Mouse (Mus musculus) neural tube, embryonic 14.5 days (tissue): ENCODE results near the gene Lum. TPM values are rescaled to one million over a fixed set of nuclear protein-coding genes. Genes with fewer than 3 reads are reported as not detected.

ENCODE experiments used
- ATAC-seq: fragments of 200-750 bp; cut with Nextera tagmentation; 2 replicates; pipeline ENCODE4 v1.8.0; 2017; ENCODE audit warnings: low read depth, mild to moderate bottlenecking, moderate TSS enrichment, moderate library complexity
- H3K27ac ChIP-seq: fragments of 300-500 bp; sonication (generic); 2 replicates; pipeline ENCODE4 v1.5.1; 2014; ENCODE audit warnings: low read depth, mild to moderate bottlenecking, control low read depth, low read length, moderate library complexity, mixed read lengths
- H3K27me3 ChIP-seq: fragments of 300-500 bp; sonication (generic); 2 replicates; pipeline ENCODE4 v1.6.1; 2014; ENCODE audit warnings: low read length; ENCODE audit not compliant: control insufficient read depth, insufficient read depth
- H3K36me3 ChIP-seq: fragments of 300-500 bp; sonication (generic); 2 replicates; pipeline ENCODE4 v1.6.1; 2014; ENCODE audit warnings: low read length, mixed read lengths; ENCODE audit not compliant: control insufficient read depth, insufficient read depth
- H3K4me1 ChIP-seq: fragments of 300-500 bp; sonication (generic); 2 replicates; pipeline ENCODE4 v1.6.1; 2014; ENCODE audit warnings: low read length; ENCODE audit not compliant: control insufficient read depth, insufficient read depth
- H3K4me2 ChIP-seq: fragments of 300-500 bp; sonication (generic); 2 replicates; pipeline ENCODE4 v1.6.1; 2014; ENCODE audit warnings: mild to moderate bottlenecking, low read depth, low read length, control low read depth
- H3K4me3 ChIP-seq: fragments of 300-500 bp; sonication (generic); 2 replicates; pipeline ENCODE4 v1.5.1; 2014; ENCODE audit warnings: low read depth, low read length, control low read depth, mixed read lengths
- H3K9ac ChIP-seq: fragments of 300-500 bp; sonication (generic); replicated peaks from 2 replicates; pipeline ENCODE4 v1.6.1; 2014; ENCODE audit warnings: low read depth, mild to moderate bottlenecking, control low read depth, low read length, mixed read lengths
- H3K9me3 ChIP-seq: fragments of 300-500 bp; sonication (generic); 2 replicates; pipeline ENCODE4 v1.6.1; 2016; ENCODE audit warnings: low read length; ENCODE audit not compliant: control insufficient read depth
- WGBS: fragments of 180-500 bp; shearing (Covaris S2); extraction: QIAGEN DNeasy Blood & Tissue Kit; methylation state at CpG from one replicate; pipeline ENCODE4 v1.1.7; 2014; 5-methylcytosine and 5-hydroxymethylcytosine counted together
- polyA plus RNA-seq: library from polyadenylated mRNA; unstranded; fragments of >200 nt; fragmentation: Nextera tagmentation; extraction: Ambion mirVana; gene quantifications from 2 replicates; pipeline ENCODE4 v1.2.1, GENCODE M21; 2014

Lum gene
- polyA plus RNA-seq: 0.70 and 29.8 TPM in 2 replicates

- Histone ChIP-seq H3K27me3 (no peaks in the 10 kb centered on the region), H3K36me3 (no peaks in the 10 kb centered on the region), H3K4me3 (no peak within 1 kb of the TSS), H3K9me3 (no peaks in the 10 kb centered on the region), H3K27ac (no peak within 1 kb of the TSS), H3K4me2 (no peak within 1 kb of the TSS), H3K9ac (no peak within 1 kb of the TSS), H3K4me1 (no peaks in the 10 kb centered on the region)
- 48% methylated on average over 10 of the region's 10 CpGs for WGBS
- no peak for ATAC-seq
These were observed at the start of gene Lum for GRCm38 (mm10) chr10:97564957-97565856. Gene Lum (plus strand): TSS chr10:97565128.

GRCm38 (mm10) chr10:97523366-97523765, 41.6 kb upstream of the Lum start:
- Histone ChIP-seq H3K9ac (no peak overlapping the region), H3K4me2 (no peak overlapping the region), H3K4me1 (no peaks in the 10 kb centered on the region), H3K36me3 (no peaks in the 10 kb centered on the region), H3K27me3 (no peaks in the 10 kb centered on the region), H3K4me3 (no peak overlapping the region), H3K27ac (no peak overlapping the region), H3K9me3 (no peaks in the 10 kb centered on the region)
- ATAC-seq: no peak
- WGBS: 93% methylated on average over 3 of the region's 3 CpGs

DNA sequence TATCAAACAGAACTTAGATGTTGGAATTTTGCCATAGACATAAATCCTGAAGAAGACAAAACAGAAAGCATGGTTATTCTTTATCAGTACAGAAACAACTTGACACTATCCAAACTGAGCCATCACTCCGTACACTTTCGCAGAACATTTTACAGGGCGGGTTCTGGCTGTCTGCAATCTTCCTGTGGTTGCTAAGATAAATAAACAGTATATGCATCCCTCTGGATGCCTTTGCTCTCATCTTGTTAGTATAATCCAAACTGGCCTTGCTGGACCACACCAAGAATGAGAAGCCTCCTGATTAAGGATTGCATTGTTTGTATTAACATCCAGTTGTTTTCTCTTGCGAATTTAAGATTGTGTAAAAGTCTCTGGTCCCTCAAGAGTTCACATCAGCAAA, 29.2 kb upstream of the Lum start:
- Histone ChIP-seq H3K9me3 (no peaks in the 10 kb centered on the region), H3K4me2 (no peak overlapping the region), H3K36me3 (no peaks in the 10 kb centered on the region), H3K27me3 (no peaks in the 10 kb centered on the region), H3K9ac (no peak overlapping the region), H3K4me3 (no peak overlapping the region), H3K27ac (no peak overlapping the region), H3K4me1 (no peaks in the 10 kb centered on the region)
- ATAC-seq: no peak
- WGBS: 75% methylated on average over 4 of the region's 4 CpGs

- Histone ChIP-seq H3K27ac (no peak overlapping the region), H3K36me3 (no peaks in the 10 kb centered on the region), H3K9me3 (no peaks in the 10 kb centered on the region), H3K4me1 (no peaks in the 10 kb centered on the region), H3K27me3 (no peaks in the 10 kb centered on the region), H3K4me3 (no peak overlapping the region), H3K4me2 (no peak overlapping the region), H3K9ac (no peak overlapping the region)
- ATAC-seq: no peak
- WGBS: 86% methylated on average over 2 of the region's 2 CpGs
These were observed 28.0 kb upstream of the Lum start for GRCm38 (mm10) chr10:97536921-97537320.

DNA sequence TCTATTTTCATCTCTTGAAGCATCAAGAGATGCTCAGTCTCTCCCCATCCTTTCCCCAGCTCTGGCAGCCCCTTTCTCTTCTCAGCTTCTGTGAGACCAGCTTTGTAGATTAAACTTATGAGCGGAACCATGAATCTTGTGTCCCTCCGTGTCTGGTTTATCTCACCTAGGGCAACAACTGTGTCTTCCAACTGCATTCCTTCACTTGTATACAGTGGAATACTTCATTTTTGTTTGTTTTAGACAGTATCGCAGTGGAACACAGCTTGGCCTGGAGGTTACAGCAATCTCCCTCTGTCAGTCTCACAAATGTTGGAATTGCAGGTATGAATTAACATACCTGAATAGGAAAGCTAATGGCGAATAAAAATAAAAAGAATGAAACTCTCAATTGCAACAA, 26.7 kb upstream of the Lum start:
- no peak for ATAC-seq
- H3K36me3 ChIP-seq: no peaks in the 10 kb centered on the region
- WGBS: 93% methylated on average over 4 of the region's 4 CpGs

DNA sequence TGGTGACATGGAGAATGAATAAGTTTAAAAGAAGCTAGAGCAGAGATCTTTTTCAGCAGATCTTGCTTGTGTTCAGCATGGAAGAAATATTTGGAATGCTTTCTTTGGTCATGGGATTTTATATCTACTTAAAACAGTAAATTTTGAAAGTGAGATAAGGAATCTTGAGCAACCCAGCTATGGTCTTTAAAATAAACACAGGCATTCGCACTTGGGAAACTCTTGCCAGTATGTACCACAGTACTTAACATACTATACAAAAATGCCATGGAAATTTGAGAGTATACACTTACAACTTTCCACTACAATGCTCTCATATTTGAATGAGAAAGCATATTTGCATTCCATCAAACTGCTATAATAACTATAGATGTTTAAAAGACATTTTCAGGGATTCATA, 17.2 kb upstream of the Lum start:
- WGBS: 82% methylated on average over 1 of the region's 1 CpGs

More for the DNA sequence above, 26.7 kb upstream of the Lum start:
- Histone ChIP-seq H3K27ac (no peak overlapping the region), H3K4me3 (no peak overlapping the region), H3K4me1 (no peaks in the 10 kb centered on the region), H3K27me3 (no peaks in the 10 kb centered on the region), H3K9ac (no peak overlapping the region), H3K4me2 (no peak overlapping the region), H3K9me3 (no peaks in the 10 kb centered on the region)

GRCm38 (mm10) chr10:97567489-97568135, 2.7 kb downstream of the Lum start:
- H3K27me3 ChIP-seq: no peaks in the 10 kb centered on the region
- no peaks in the 10 kb centered on the region for H3K9me3 ChIP-seq
- H3K4me1 ChIP-seq: no peaks in the 10 kb centered on the region
- no peak overlapping the region for H3K27ac ChIP-seq
- no peak overlapping the region for H3K9ac ChIP-seq
- H3K4me2 ChIP-seq: no peak overlapping the region
- WGBS: 63% methylated on average over 8 of the region's 8 CpGs
- no peaks in the 10 kb centered on the region for H3K36me3 ChIP-seq
- no peak for ATAC-seq
- no peak overlapping the region for H3K4me3 ChIP-seq

More for the DNA sequence above, 17.2 kb upstream of the Lum start:
- no peaks in the 10 kb centered on the region for H3K36me3 ChIP-seq
- H3K27ac ChIP-seq: no peak overlapping the region
- H3K4me3 ChIP-seq: no peak overlapping the region
- no peaks in the 10 kb centered on the region for H3K27me3 ChIP-seq
- H3K9ac ChIP-seq: no peak overlapping the region
- no peak overlapping the region for H3K4me2 ChIP-seq
- ATAC-seq: no peak
- H3K4me1 ChIP-seq: no peaks in the 10 kb centered on the region
- H3K9me3 ChIP-seq: no peaks in the 10 kb centered on the region

GRCm38 (mm10) chr10:97582543-97583231, 17.8 kb downstream of the Lum start:
- Histone ChIP-seq H3K27ac (no peak overlapping the region), H3K4me1 (no peaks in the 10 kb centered on the region), H3K9me3 (no peaks in the 10 kb centered on the region), H3K36me3 (no peaks in the 10 kb centered on the region), H3K9ac (no peak overlapping the region), H3K27me3 (no peaks in the 10 kb centered on the region), H3K4me2 (no peak overlapping the region), H3K4me3 (no peak overlapping the region)
- ATAC-seq: no peak
- WGBS: 83% methylated on average over 4 of the region's 4 CpGs

- no peaks in the 10 kb centered on the region for H3K9me3 ChIP-seq
- H3K36me3 ChIP-seq: no peaks in the 10 kb centered on the region
- no peaks in the 10 kb centered on the region for H3K4me1 ChIP-seq
- H3K27ac ChIP-seq: no peak overlapping the region
- 58% methylated on average over 3 of the region's 3 CpGs for WGBS
- no peak for ATAC-seq
- H3K9ac ChIP-seq: no peak overlapping the region
- no peaks in the 10 kb centered on the region for H3K27me3 ChIP-seq
- H3K4me2 ChIP-seq: no peak overlapping the region
- no peak overlapping the region for H3K4me3 ChIP-seq
These were observed 19.2 kb downstream of the Lum start for GRCm38 (mm10) chr10:97584176-97584575.
